9 mouse cellular contexts compared by ENCODE assay signal in genomic region chr9:70848135-70848770, GRCm38 (mm10).
DNase-seq lines count a peak whose midpoint lies in the region; ATAC-seq lines count a peak whose summit lies in the region.
"Had no signal": no experiment of that assay in that cellular context is flagged by ENCODE, and none has a peak within 500 bp of the region (broad histone marks: within the 10 kb centered on the region; RNA-seq: fewer than 3 reads in every experiment).

No protein-coding gene starts in this region.

- H3K27me3 ChIP-seq in megakaryocyte, embryonic 14.5 days (replicated peaks) = no peaks in the 10 kb centered on the region
- H3K27me3 ChIP-seq: Patski had no signal

- peak; percentile 94 for DNase-seq in heart, adult 11 months
- no peak for DNase-seq in heart, postnatal 25 days (ENCODE audit: low spot score)
- peak; percentile 83 for DNase-seq in MEL-GATA-1-ER (ENCODE audit: extremely low read depth, low read depth)
- DNase-seq in left cerebral cortex, postnatal 25 days (ENCODE audit: low spot score in 2 of 2) = peak; percentile 14 to 76
- no peak for DNase-seq in thymus, postnatal 4 days
- no peak for DNase-seq in retina, postnatal 1 day

- peaks cover 78% of the 10 kb centered on the region for H3K4me1 ChIP-seq in megakaryocyte, embryonic 14.5 days

- peak overlapping the region; percentile 33 for H3K4me3 ChIP-seq in megakaryocyte, embryonic 14.5 days (replicated peaks)

- H3K36me3 ChIP-seq in megakaryocyte, embryonic 14.5 days (replicated peaks; ENCODE audit: low read length) = peaks cover 11% of the 10 kb centered on the region

- ATAC-seq in granulocyte monocyte progenitor cell, adult 5-6 weeks (replicated peaks; ENCODE audit: poor library complexity, severe bottlenecking) = peak; percentile 81
- ATAC-seq: Patski had no signal

- intact Hi-C loops in heart, postnatal 25 days (cut with DNase I) = loop anchor here (5.0 to 10.0 kb wide), 2 partner anchors 191 to 227 kb away; partner anchors contain the start of genes Gm10642 and Mindy2
- intact Hi-C loops in left cerebral cortex, postnatal 25 days (cut with DNase I) = loop anchor here (10.0 kb wide), 1 partner anchor 173 kb away; the partner anchor contains the start of gene Adam10

- H3K9me3 ChIP-seq in megakaryocyte, embryonic 14.5 days = no peaks in the 10 kb centered on the region

Comparison
In these comparisons a context has a peak if more than half of its experiments do, and no peak if none do; other contexts are left out.
1. DNase-seq: peak in heart, adult 11 months (single experiment), MEL-GATA-1-ER (single experiment) and left cerebral cortex, postnatal 25 days (2 of 2); none in heart, postnatal 25 days (single experiment), thymus, postnatal 4 days (single experiment) and retina, postnatal 1 day (single experiment).